Mouse (Mus musculus) megakaryocyte, embryonic 14.5 days (primary cell): ENCODE data around the gene Nova1.

Experiments
- FLI1 ChIP-seq: IDR thresholded peaks from 2 replicates; pipeline ENCODE4 v1.6.1; 2012; ENCODE audit warnings: low read length, inconsistent platforms, mixed read lengths
- GATA1 ChIP-seq: IDR thresholded peaks from 3 replicates; pipeline ENCODE4 v1.6.1; 2012; ENCODE audit warnings: mixed read lengths, low read length, inconsistent platforms, borderline replicate concordance

DNA sequence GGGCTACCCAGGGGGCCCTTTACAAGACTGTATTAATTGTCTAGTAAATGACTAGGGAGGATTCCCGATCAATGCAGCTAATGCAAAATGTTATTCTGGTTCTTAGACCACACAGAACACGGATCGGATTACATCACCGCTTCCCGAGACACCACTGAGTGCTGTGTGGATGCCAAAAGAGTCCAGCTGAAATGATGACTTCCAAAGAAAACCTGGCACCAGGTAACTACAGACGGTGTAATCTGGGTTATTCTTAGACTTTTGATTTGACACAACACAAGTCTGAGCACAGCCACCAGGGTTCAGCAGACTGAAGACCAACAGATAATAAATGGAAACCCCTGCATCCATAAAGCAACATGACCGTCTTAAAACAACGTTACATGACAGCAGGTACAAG is 96.8 kb downstream of the Nova1 start:
- TF ChIP-seq GATA1 (no peak), FLI1 (no peak)
